Mouse (Mus musculus): ENCODE measurements around the gene Rgs9bp.

Gene Rgs9bp

DNA sequence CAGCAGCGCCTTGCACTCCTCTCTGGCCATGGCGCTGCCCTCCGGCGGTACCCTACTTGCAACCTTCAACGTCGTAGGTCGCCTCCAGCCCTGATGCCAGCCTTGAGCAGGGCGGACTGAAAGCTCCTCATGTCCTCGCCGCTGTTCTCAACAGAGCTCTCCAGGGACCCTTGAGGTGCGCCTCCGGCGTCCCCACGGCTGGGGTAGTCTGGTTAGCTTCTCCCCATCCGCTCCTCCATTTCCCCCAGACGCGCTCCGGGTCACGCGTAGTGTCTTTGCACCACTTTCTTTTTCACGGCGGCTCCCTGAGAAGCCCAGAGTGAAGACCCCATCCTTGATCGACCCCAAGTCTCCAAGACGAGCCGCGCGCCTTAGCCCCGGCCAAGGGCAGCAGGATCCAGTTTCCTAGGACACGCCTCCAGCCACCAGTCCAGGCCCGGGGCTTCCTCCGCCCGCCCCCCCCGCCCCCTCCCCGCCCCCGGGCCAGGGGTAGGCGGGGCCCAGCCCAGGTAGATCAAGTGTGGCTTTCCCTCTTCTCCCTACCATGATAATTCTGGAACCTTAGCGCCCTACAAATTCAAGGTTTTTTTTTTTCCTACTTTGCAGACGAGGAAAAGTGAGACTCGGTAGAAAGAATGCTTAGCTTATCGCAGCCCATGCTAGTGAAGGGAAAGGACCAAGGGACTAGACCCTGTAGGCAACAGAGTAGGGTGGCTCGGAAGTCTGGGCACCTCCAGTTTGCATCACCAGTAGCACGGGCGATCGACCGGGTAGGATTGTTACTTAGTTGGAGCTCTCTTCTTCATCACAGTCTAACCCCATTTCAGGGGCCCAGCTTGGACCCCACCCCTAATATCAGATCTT, at the start of gene Rgs9bp:
Gene Rgs9bp, minus strand, starts transcription at position 392 of the 864 bp plus-strand sequence.
- peak; percentile 84 for DNase-seq (ENCODE audit: low spot score)

GRCm38 (mm10) chr7:35628496-35628895, 43.1 kb upstream of the Rgs9bp start:
- peak; percentile 43 for DNase-seq (ENCODE audit: low spot score)

DNA sequence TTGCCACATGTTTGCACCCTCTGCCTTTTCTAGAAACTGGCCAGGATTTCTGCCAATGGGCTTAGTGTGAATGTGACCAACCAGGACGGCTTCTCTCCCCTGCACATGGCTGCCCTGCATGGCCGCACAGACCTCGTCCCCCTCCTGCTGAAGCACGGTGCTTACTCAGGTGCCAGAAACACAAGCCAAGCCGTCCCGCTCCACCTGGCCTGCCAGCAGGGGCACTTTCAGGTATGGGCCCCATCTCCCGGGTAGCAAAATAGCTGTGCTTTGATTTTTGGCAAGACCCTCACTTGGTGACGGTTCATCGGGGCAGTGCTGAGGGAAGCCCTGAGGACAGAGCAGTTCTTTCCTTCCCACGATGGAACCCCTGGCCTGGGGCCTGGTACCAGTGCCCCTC, 42.0 kb upstream of the Rgs9bp start:
- DNase-seq (ENCODE audit: low spot score), result no peak

DNA sequence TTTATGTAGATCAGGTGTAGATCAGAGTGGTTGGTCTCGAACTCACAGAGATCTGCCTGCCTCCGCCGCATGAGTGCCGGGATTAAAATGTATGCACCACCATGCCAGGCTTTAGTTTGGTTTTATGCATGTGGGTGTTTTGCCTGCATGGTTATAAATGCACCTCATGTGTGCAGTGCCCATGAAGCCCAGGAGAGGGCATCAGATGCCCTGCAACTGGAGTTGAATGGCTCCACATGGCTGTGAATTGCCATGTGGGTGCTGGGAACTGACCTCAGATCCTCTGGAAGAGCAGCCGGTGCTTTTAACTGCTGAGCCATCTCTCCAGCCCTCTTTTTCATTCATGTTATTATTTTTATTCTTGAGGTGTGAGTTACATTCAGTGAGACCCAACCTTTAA, 40.7 kb upstream of the Rgs9bp start:
- no peak for DNase-seq (ENCODE audit: low spot score)

- no peak for DNase-seq (ENCODE audit: low spot score)
These were observed 37.2 kb upstream of the Rgs9bp start for GRCm38 (mm10) chr7:35622626-35623025.

DNA sequence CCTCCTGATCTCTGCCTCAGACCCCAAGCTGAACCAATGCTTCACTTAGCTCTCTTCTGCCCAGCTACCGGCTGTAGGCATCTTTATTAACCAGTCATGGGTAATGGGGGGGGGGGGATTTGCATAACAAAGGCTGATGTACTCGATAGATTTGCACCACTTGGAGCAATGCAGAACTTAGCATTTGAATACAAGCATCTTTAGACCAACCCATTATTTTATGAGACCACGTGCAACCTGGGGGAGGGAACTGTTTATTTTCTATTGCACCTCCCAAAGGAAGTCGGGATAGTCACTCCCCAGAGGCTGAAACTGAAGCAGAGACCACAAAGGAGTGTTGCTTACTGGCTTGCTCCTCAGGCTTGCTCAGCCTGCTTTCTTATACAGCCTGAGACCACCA, 32.1 kb upstream of the Rgs9bp start:
- DNase-seq (ENCODE audit: low spot score), result peak; percentile 6

GRCm38 (mm10) chr7:35609245-35609644, 23.9 kb upstream of the Rgs9bp start:
- no peak for DNase-seq (ENCODE audit: low spot score)

- no peak for DNase-seq (ENCODE audit: low spot score)
These were observed 21.4 kb upstream of the Rgs9bp start for GRCm38 (mm10) chr7:35606816-35607215.

- no peak for DNase-seq (ENCODE audit: low spot score)
These were observed 17.4 kb upstream of the Rgs9bp start for GRCm38 (mm10) chr7:35602766-35603165.

DNA sequence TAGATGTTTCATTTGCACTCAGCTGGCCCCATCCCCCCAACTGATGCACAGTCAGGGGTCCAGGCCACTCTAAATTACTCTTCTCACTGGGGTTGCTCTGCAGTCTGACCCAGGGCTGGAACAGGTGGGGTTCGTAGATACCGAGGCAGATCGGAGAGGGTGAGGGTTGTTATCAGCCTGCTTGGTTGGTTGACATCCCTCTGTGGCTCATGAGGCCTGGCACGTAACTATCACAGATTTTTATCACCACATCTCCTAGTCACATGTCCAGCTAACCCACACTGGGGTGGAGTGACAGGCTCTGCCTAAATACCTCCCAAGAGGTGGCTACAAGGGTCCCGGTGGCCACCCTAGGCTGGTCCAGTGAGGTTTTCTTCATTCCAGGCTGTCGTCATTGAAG, 15.7 kb upstream of the Rgs9bp start:
- no peak for DNase-seq (ENCODE audit: low spot score)

GRCm38 (mm10) chr7:35600031-35600430, 14.6 kb upstream of the Rgs9bp start:
- no peak for DNase-seq (ENCODE audit: low spot score)

DNA sequence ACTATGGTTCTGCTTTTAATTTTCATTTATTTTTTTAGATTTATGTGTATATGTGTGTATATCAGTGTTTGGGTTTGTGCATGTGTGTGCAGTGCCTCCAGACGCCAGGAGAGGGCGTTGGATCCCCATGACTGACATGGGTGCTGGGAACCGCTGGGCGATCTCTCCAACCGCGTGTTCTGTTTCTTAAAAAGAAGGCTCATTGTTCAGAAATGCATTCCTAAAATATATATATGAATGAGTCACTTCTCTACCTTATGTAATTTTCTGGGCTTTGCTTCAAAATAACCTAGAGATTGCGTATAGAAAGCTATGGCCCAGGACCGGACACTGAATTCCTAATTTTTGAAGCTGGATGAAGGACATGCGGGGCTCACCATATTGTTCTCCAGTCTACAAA, 14.1 kb upstream of the Rgs9bp start:
- DNase-seq (ENCODE audit: low spot score), result no peak

- DNase-seq (ENCODE audit: low spot score), result no peak
These were observed 8.9 kb upstream of the Rgs9bp start for GRCm38 (mm10) chr7:35594311-35594710.

- no peak for DNase-seq (ENCODE audit: low spot score)
These were observed 5.4 kb upstream of the Rgs9bp start for GRCm38 (mm10) chr7:35590731-35591191.

DNA sequence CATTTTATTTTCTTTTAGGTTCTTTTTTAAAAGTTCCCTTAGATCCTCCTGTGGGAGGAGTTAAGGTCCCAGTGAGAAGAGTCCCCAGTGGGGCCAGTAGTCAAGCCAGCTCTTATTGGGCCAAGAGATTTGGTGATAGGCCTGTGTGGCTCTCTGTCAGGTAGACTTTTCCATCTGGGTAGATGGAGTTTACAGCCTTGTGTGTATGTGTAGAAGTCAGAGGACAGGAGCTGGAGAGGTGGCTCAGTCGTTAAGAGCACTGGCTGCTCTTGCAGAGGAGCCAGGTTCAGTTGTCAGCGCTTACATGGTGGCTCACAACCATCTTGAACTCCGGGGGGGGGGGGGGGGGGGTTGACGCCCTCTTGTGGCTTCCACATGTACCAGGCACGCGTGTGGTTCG, 4.1 kb upstream of the Rgs9bp start:
- DNase-seq (ENCODE audit: low spot score), result no peak

DNA sequence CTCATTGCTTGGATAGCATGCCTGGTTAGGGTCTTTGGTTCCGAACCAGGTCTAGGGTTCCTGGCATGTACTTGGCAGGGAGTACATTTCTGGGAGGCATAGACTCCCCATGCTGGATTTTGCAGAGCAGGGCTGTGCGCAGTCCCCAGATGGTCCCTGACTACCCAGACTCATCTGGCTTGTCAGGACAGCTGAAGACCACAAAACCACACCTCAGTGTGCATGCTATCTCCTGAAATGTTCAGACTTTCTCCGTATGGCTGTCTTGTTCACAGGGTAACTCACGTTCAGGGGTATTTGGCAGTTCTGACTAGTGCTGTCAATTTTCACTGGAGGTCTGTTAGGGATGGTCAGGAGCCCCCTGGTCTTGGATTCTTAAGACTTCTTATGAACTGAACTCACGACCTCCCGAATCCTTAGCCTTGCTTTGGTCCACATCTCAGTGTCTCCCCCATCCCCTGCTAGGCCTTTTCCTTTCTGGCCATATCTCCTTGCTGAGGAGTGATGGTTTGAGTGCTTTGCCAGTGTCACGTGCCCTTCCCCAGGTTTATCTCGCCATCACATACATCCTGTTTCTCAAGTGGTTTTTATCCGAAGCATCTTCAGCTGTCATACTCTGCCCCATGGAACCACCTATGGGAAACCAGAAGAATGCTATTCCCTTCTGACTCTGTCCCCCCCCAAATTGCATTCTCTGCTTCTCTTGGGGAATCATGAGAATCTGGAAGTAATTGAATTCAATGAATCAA, 3.5 kb upstream of the Rgs9bp start:
- DNase-seq (ENCODE audit: low spot score), result no peak

GRCm38 (mm10) chr7:35587728-35588127, 2.3 kb upstream of the Rgs9bp start:
- DNase-seq (ENCODE audit: low spot score), result no peak

DNA sequence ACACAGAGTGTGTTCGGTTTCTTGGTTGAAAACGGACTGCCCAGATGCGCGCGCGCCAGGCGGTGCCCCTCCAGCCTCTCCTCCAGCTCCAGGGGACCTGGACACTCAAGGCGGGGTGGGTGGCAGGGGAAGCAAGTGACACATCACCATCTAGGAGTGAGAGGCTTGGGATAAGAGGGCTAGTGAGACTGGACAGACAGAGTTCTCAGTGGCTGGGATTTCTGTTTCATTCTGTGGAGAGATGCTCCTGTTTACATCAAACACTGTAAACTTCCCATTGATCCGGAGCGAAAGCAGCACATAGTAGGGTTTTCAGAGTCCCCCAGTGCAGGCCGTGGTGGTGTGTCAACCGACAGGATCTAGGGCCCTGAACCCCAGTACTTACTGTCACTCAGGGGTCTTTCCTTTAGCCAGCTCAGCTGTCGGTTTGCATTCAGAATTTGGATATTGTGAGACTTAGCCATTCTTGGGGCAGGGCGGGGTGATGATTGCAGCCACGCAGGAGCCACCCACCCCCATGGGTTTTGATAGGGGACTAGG, 1.6 kb upstream of the Rgs9bp start:
- DNase-seq (ENCODE audit: low spot score), result no peak

- peak; percentile 99 for DNase-seq (ENCODE audit: low spot score)
These were observed 898 bp upstream of the Rgs9bp start, which contains the start of gene Ankrd27 for GRCm38 (mm10) chr7:35586055-35586905. Gene Ankrd27 (plus strand): TSS chr7:35586244.

DNA sequence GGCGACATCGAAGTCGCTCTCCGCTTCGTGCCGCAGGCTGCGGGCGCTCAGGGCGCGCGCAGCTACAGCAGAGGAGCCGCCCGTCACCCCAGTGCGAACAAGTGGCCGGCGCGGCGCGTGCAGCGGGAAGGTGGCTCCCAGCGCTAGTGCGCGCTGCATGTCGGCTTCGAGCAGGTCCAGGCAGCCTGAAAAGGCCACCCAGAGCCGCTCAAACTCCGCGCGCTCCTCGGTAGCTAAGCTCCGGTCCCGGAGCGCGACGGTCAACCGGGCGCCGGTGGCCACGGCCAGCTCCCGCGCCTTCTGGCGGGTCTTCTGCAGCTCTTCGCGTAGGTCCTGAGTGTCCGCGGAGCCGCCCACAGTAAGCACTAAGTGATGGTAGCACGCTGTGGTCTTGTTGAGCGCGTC, 594 bp downstream of the Rgs9bp start:
- peak; percentile 55 for DNase-seq (ENCODE audit: low spot score)

DNA sequence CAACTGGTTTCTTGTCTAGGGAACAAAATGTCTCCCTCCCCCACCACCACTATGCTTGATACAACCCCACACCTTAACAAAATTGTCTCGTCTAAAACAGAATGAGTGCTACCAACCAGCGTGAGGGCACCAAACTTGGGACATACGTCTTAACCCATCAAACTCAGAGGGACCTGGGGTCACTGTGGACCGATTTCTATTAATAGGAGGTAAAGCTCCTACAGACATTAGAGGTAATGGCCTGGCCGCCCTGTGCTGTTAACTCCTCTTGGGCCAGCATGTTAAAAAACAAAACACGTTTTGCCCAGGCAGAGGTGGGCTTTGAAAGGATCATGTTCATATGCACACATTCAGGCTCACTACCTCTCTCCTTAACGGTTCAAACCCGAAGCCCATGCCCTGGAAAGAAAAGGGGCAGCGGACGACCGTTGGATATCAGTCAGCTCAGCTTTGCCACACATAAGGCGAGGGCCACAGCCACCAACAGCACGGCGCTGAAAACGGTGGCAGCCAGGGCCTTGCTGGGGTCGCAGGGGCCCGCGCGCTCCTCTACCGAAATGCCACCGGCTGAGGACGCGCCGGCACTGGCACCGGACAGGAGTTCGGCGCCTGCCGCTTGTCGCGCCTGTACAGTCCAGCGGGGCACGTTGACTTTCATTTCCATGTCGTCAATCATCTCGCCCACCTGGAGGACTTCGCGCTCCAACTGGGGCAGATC, 1.2 kb downstream of the Rgs9bp start:
- DNase-seq (ENCODE audit: low spot score), result peak; percentile 29
